Mouse (Mus musculus): ENCODE data around the gene Slc16a14. TPM values are rescaled to one million over a fixed set of nuclear protein-coding genes. Genes with fewer than 3 reads are reported as not detected.

Slc16a14 gene
- polyA plus RNA-seq, 1 experiment from 2014 or later, result 0.27 TPM

DNA sequence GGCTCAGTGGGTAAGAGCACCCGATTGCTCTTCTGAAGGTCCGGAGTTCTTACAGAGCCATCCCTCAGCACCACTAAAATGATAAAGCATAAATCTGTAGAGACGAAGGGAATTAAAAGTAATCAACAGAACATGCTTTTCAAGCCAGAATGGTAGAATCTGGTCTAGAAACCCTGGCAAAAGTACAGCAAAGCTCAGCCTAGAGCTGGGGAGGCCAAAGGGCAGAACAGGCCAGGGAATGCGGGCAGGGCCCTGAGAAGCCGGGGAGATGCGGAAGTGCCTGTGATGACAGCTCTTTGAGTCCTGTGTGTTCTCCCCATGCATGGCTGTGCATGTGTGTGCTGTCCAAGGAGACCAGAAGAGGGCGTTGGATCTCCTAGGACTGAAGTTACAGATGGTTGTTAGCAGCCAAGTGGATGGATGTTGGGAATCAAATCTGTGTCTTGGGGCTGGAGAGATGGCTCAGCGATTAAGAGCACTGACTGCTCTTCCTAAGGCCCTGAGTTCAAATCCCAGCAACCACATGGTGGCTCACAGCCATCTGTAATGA, 55.3 kb downstream of the Slc16a14 start:
- H3K4me2 ChIP-seq (ENCODE audit: low read depth, low read length), result no peak overlapping the region
- H3K27ac ChIP-seq (ENCODE audit: low read length), result no peak overlapping the region
- no peak overlapping the region for H3K4me3 ChIP-seq (replicated peaks; ENCODE audit: low read length)
- no peaks in the 10 kb centered on the region for H3K36me3 ChIP-seq (ENCODE audit: control insufficient read depth, insufficient read depth, low read length)
- 88% methylated on average over 8 of the region's 8 CpGs for WGBS
- no peak for ATAC-seq (ENCODE audit: insufficient read depth, low FRiP score)
- no peaks in the 10 kb centered on the region for H3K27me3 ChIP-seq (ENCODE audit: control insufficient read depth, insufficient read depth, low read length)
- no peaks in the 10 kb centered on the region for H3K9me3 ChIP-seq (replicated peaks; ENCODE audit: control insufficient read depth, low read length)
- no peaks in the 10 kb centered on the region for H3K4me1 ChIP-seq (ENCODE audit: control insufficient read depth, insufficient read depth, low read length)
- H3K9ac ChIP-seq (ENCODE audit: low read length), result no peak overlapping the region

DNA sequence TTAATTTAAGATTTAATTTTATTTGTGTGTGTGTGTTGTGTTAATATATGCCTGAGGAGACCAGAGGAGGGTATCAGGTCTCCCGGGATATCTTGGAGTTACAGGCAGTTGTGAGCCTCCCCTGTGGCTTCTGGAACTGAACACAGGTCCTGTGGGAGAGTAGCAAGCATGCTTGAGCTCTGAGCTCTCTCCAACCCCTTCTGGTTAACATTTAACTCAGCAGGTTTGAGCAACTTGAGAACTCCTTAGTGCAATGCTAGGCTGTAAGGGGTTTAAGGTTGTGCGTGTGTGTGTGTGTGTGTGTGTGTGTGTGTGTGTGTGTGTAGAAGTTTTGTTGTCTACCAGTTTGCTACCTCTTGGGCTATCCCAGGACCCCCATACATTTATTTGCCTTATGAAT, 57.3 kb downstream of the Slc16a14 start:
- Histone ChIP-seq H3K4me2 (ENCODE audit: low read depth, low read length) (no peak overlapping the region), H3K9ac (ENCODE audit: low read length) (no peak overlapping the region), H3K9me3 (replicated peaks; ENCODE audit: control insufficient read depth, low read length) (no peaks in the 10 kb centered on the region), H3K4me3 (replicated peaks; ENCODE audit: low read length) (no peak overlapping the region), H3K27me3 (ENCODE audit: control insufficient read depth, insufficient read depth, low read length) (no peaks in the 10 kb centered on the region), H3K4me1 (ENCODE audit: control insufficient read depth, insufficient read depth, low read length) (no peaks in the 10 kb centered on the region), H3K36me3 (ENCODE audit: control insufficient read depth, insufficient read depth, low read length) (no peaks in the 10 kb centered on the region), H3K27ac (ENCODE audit: low read length) (no peak overlapping the region)
- WGBS, result 85% methylated on average over 2 of the region's 2 CpGs
- ATAC-seq (ENCODE audit: insufficient read depth, low FRiP score), result no peak

DNA sequence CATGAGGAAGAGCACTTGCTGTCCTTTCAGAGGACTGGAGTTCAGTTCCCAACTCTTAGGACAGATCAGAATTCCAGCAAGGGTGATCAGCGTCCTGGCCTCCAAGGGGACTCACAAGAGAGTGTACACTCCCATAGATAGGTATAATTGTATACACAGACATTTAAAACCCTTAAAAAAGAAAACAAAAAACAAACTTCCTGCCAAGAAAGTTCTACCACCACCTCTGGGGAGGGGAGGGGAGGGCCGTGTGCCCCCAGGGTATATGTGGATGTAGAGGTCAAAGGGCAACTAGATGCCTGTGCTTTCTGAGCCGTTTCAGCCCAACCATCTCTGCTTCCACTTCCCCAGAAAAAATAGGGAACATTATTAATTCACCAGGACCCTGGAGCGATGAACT, 62.0 kb downstream of the Slc16a14 start:
- H3K9ac ChIP-seq (ENCODE audit: low read length), result no peak overlapping the region
- no peaks in the 10 kb centered on the region; the same call in 1 of the 2 replicates for H3K4me1 ChIP-seq (ENCODE audit: control insufficient read depth, insufficient read depth, low read length)
- 65% methylated on average over 4 of the region's 4 CpGs for WGBS
- no peaks in the 10 kb centered on the region for H3K9me3 ChIP-seq (replicated peaks; ENCODE audit: control insufficient read depth, low read length)
- H3K4me3 ChIP-seq (replicated peaks; ENCODE audit: low read length), result no peak overlapping the region
- H3K36me3 ChIP-seq (ENCODE audit: control insufficient read depth, insufficient read depth, low read length), result no peaks in the 10 kb centered on the region
- no peak overlapping the region for H3K4me2 ChIP-seq (ENCODE audit: low read depth, low read length)
- no peak for ATAC-seq (ENCODE audit: insufficient read depth, low FRiP score)
- no peaks in the 10 kb centered on the region for H3K27me3 ChIP-seq (ENCODE audit: control insufficient read depth, insufficient read depth, low read length)
- no peak overlapping the region for H3K27ac ChIP-seq (ENCODE audit: low read length)

DNA sequence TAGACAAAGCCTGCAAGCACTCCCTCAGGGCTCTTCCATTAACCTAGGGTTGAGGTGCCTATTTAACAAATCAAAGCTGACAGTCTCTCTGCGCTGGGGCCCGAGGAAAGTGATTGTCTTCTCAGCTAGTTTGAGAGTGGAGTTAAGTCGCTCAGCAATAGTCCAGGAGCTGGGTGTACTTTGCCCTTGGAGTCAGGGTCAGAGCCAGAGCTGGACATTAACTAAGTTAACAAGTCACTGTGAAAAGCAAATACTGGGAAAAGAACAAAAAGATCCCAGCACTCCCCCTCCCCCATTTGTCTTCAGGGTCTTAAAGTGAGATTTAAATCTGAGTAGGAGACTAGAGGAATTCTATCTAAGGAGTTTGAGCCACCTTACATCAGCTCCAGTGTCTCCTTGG, 62.8 kb downstream of the Slc16a14 start:
- no peak overlapping the region for H3K27ac ChIP-seq (ENCODE audit: low read length)
- no peaks in the 10 kb centered on the region for H3K9me3 ChIP-seq (replicated peaks; ENCODE audit: control insufficient read depth, low read length)
- no peak overlapping the region for H3K9ac ChIP-seq (ENCODE audit: low read length)
- H3K36me3 ChIP-seq (ENCODE audit: control insufficient read depth, insufficient read depth, low read length), result no peaks in the 10 kb centered on the region
- H3K4me2 ChIP-seq (ENCODE audit: low read depth, low read length), result no peak overlapping the region
- WGBS, result 21% methylated on average over 3 of the region's 3 CpGs
- H3K4me1 ChIP-seq (ENCODE audit: control insufficient read depth, insufficient read depth, low read length), result no peaks in the 10 kb centered on the region; the same call in 1 of the 2 replicates
- H3K4me3 ChIP-seq (replicated peaks; ENCODE audit: low read length), result no peak overlapping the region
- H3K27me3 ChIP-seq (ENCODE audit: control insufficient read depth, insufficient read depth, low read length), result no peaks in the 10 kb centered on the region
- no peak for ATAC-seq (ENCODE audit: insufficient read depth, low FRiP score)

DNA sequence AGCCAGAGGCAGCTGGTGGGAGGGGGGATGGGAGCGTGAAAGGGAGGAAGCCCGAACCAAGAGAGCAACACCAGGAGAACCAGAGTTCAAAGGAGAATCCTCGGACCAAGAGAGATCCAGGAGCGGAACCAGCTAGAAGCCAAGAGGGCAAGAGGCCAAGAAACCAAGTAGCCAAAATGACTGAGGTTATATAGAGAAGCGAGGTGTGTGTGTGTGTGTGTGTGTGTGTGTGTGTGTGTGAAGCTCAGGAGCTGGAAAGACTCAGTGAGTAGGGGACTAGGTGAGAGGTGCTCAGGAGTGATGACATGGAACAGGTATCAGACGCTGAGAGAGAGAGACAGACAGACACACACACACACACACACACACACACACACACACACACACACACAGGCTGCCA, 63.8 kb downstream of the Slc16a14 start:
- ATAC-seq (ENCODE audit: insufficient read depth, low FRiP score), result no peak

DNA sequence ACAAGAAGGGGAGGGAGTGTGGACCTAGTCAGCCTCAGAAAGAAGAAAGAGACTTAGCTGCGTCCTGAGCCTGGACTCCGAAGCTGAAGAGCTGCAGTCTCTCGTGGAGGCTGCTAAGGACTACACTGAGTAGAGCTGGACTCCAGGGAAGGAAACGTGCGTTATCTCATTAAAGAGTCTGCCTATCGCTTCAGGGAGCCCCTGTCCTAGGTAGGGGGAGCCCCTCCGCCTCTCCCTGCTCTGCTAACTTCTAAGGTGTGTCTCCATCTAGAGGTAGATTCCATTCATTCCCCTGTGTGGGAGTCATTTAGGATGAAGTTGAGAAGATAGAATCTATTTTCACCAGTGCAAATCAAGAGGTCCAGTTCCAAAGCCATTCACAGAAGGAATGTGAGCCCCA, 65.4 kb downstream of the Slc16a14 start:
- Histone ChIP-seq H3K27me3 (ENCODE audit: control insufficient read depth, insufficient read depth, low read length) (no peaks in the 10 kb centered on the region), H3K36me3 (ENCODE audit: control insufficient read depth, insufficient read depth, low read length) (no peaks in the 10 kb centered on the region), H3K4me2 (ENCODE audit: low read depth, low read length) (peak overlapping the region; percentile 12; the same call in 1 of the 2 replicates), H3K4me3 (replicated peaks; ENCODE audit: low read length) (no peak overlapping the region), H3K27ac (ENCODE audit: low read length) (no peak overlapping the region), H3K9me3 (replicated peaks; ENCODE audit: control insufficient read depth, low read length) (no peaks in the 10 kb centered on the region), H3K4me1 (ENCODE audit: control insufficient read depth, insufficient read depth, low read length) (no peaks in the 10 kb centered on the region; the same call in 1 of the 2 replicates), H3K9ac (ENCODE audit: low read length) (no peak overlapping the region)
- peak; percentile 37; the same call in 1 of the 2 replicates for ATAC-seq (ENCODE audit: insufficient read depth, low FRiP score)
- 45% methylated on average over 7 of the region's 7 CpGs for WGBS

More for the DNA sequence above, 63.8 kb downstream of the Slc16a14 start:
- Histone ChIP-seq H3K27ac (ENCODE audit: low read length) (no peak overlapping the region), H3K27me3 (ENCODE audit: control insufficient read depth, insufficient read depth, low read length) (no peaks in the 10 kb centered on the region), H3K4me2 (ENCODE audit: low read depth, low read length) (no peak overlapping the region), H3K4me3 (replicated peaks; ENCODE audit: low read length) (no peak overlapping the region), H3K9me3 (replicated peaks; ENCODE audit: control insufficient read depth, low read length) (no peaks in the 10 kb centered on the region), H3K9ac (ENCODE audit: low read length) (no peak overlapping the region), H3K4me1 (ENCODE audit: control insufficient read depth, insufficient read depth, low read length) (no peaks in the 10 kb centered on the region; the same call in 1 of the 2 replicates), H3K36me3 (ENCODE audit: control insufficient read depth, insufficient read depth, low read length) (no peaks in the 10 kb centered on the region)
- whole genome bisulfite sequencing, result 62% methylated on average over 6 of the region's 6 CpGs

- Histone ChIP-seq H3K27me3 (ENCODE audit: control insufficient read depth, insufficient read depth, low read length) (no peaks in the 10 kb centered on the region), H3K9ac (ENCODE audit: low read length) (no peak overlapping the region), H3K27ac (ENCODE audit: low read length) (no peak overlapping the region), H3K4me1 (ENCODE audit: control insufficient read depth, insufficient read depth, low read length) (no peaks in the 10 kb centered on the region; the same call in 1 of the 2 replicates), H3K36me3 (ENCODE audit: control insufficient read depth, insufficient read depth, low read length) (no peaks in the 10 kb centered on the region), H3K4me2 (ENCODE audit: low read depth, low read length) (no peak overlapping the region), H3K9me3 (replicated peaks; ENCODE audit: control insufficient read depth, low read length) (no peaks in the 10 kb centered on the region), H3K4me3 (replicated peaks; ENCODE audit: low read length) (no peak overlapping the region)
- WGBS, result 72% methylated on average over 4 of the region's 4 CpGs
- no peak for ATAC-seq (ENCODE audit: insufficient read depth, low FRiP score)
These were observed 66.1 kb downstream of the Slc16a14 start for GRCm38 (mm10) chr1:84868841-84869240.

- Histone ChIP-seq H3K27me3 (ENCODE audit: control insufficient read depth, insufficient read depth, low read length) (no peaks in the 10 kb centered on the region), H3K36me3 (ENCODE audit: control insufficient read depth, insufficient read depth, low read length) (no peaks in the 10 kb centered on the region), H3K4me1 (ENCODE audit: control insufficient read depth, insufficient read depth, low read length) (no peaks in the 10 kb centered on the region; the same call in 1 of the 2 replicates), H3K27ac (ENCODE audit: low read length) (no peak overlapping the region), H3K9ac (ENCODE audit: low read length) (no peak overlapping the region), H3K9me3 (replicated peaks; ENCODE audit: control insufficient read depth, low read length) (no peaks in the 10 kb centered on the region), H3K4me2 (ENCODE audit: low read depth, low read length) (no peak overlapping the region), H3K4me3 (replicated peaks; ENCODE audit: low read length) (no peak overlapping the region)
- no peak for ATAC-seq (ENCODE audit: insufficient read depth, low FRiP score)
These were observed 66.6 kb downstream of the Slc16a14 start for GRCm38 (mm10) chr1:84868311-84868710.

DNA sequence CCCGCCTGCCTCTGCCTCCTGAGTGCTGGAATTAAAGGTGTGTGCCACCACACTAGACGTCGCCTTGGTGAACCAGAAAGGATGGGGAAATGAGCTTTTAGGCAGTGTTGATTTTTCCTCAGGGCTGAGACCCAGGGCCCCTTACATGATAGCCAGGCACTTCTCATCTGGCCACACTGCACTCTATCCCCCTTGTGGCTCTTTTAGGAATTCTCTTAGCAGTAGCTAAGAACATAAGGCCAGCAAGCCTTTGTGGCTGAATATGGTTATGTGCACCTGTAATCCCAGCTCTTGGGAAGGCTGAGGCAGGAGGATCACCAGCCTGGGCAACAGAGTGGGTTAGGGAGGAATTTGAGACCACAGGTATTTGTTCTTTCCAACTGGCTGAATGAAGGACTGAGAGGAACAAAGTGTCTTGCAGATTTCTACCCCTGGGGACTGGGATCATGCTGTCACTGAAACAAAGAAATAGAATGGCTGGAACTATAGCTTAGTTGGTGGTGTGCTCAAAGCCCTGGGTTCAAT, 68.2 kb downstream of the Slc16a14 start:
- Histone ChIP-seq H3K36me3 (ENCODE audit: control insufficient read depth, insufficient read depth, low read length) (no peaks in the 10 kb centered on the region), H3K27ac (ENCODE audit: low read length) (no peak overlapping the region), H3K9me3 (replicated peaks; ENCODE audit: control insufficient read depth, low read length) (no peaks in the 10 kb centered on the region), H3K9ac (ENCODE audit: low read length) (no peak overlapping the region), H3K4me3 (replicated peaks; ENCODE audit: low read length) (no peak overlapping the region), H3K4me2 (ENCODE audit: low read depth, low read length) (no peak overlapping the region), H3K27me3 (ENCODE audit: control insufficient read depth, insufficient read depth, low read length) (no peaks in the 10 kb centered on the region), H3K4me1 (ENCODE audit: control insufficient read depth, insufficient read depth, low read length) (no peaks in the 10 kb centered on the region; the same call in 1 of the 2 replicates)
- 94% methylated on average over 3 of the region's 3 CpGs for WGBS
- ATAC-seq (ENCODE audit: insufficient read depth, low FRiP score), result no peak
